Mouse (Mus musculus) heart, postnatal 0 days (tissue): Measurements from ENCODE around the gene Eif3j1. TPM values are rescaled to one million over a fixed set of nuclear protein-coding genes. Genes with fewer than 3 reads are reported as not detected.

Experiments used
- ATAC-seq: fragments of 200-750 bp; cut with Nextera tagmentation; 2 replicates; pipeline ENCODE4 v1.8.0; 2017; ENCODE audit warnings: low read depth, moderate number of reproducible peaks, moderate library complexity; ENCODE audit not compliant: insufficient read depth
- DNase-seq: peaks from one replicate; pipeline ENCODE4 v3.0.0-alpha.2; 2016; ENCODE audit warnings: low spot score
- H3K27ac ChIP-seq: fragments of 300-500 bp; sonication (generic); 2 replicates; pipeline ENCODE4 v1.5.1; 2014; ENCODE audit warnings: low read depth, mild to moderate bottlenecking
- H3K27me3 ChIP-seq: fragments of 300-500 bp; sonication (generic); 2 replicates; pipeline ENCODE4 v1.6.1; 2014; ENCODE audit warnings: low read length, mixed read lengths; ENCODE audit not compliant: control insufficient read depth, insufficient read depth
- H3K36me3 ChIP-seq: fragments of 300-500 bp; sonication (generic); replicated peaks from 2 replicates; pipeline ENCODE4 v1.6.1; 2014; ENCODE audit warnings: low read length, mixed read lengths; ENCODE audit not compliant: control insufficient read depth, insufficient read depth
- H3K4me1 ChIP-seq: fragments of 300-500 bp; sonication (generic); 2 replicates; pipeline ENCODE4 v1.6.1; 2014; ENCODE audit warnings: antibody characterized with exemption; ENCODE audit not compliant: control insufficient read depth, insufficient read depth
- H3K4me2 ChIP-seq: fragments of 300-500 bp; sonication (generic); 2 replicates; pipeline ENCODE4 v1.6.1; 2014; ENCODE audit warnings: low read depth, mild to moderate bottlenecking, low read length, moderate library complexity
- H3K4me3 ChIP-seq: fragments of 300-500 bp; sonication (generic); 2 replicates; pipeline ENCODE4 v1.5.1; 2014; ENCODE audit warnings: low read depth, low read length
- H3K9ac ChIP-seq: fragments of 300-500 bp; sonication (generic); replicated peaks from 2 replicates; pipeline ENCODE4 v1.6.1; 2014; ENCODE audit warnings: low read depth, low read length, mixed read lengths
- H3K9me3 ChIP-seq: fragments of 300-500 bp; sonication (generic); replicated peaks from 2 replicates; pipeline ENCODE4 v1.6.1; 2016; ENCODE audit warnings: low read length; ENCODE audit not compliant: control insufficient read depth
- CTCF ChIP-seq: IDR thresholded peaks from 2 replicates; pipeline ENCODE4 v1.5.1; 2016; ENCODE audit warnings: antibody characterized with exemption, control low read depth, low read depth
- EP300 ChIP-seq: IDR thresholded peaks from 2 replicates; pipeline ENCODE4 v1.6.1; 2016; ENCODE audit warnings: antibody characterized with exemption, low read depth
- WGBS: fragments of 180-500 bp; shearing (Covaris S2); extraction: QIAGEN DNeasy Blood & Tissue Kit; methylation state at CpG from one replicate; pipeline ENCODE4 v1.1.7; 2014; 5-methylcytosine and 5-hydroxymethylcytosine counted together
- polyA plus RNA-seq: library from polyadenylated mRNA; unstranded; fragments of >200 nt; fragmentation: Nextera tagmentation; extraction: Ambion mirVana; gene quantifications from 2 replicates; pipeline ENCODE4 v1.2.1, GENCODE M21; 2015
- total RNA-seq: library from RNA; depleted of rRNA; stranded (reverse); fragments of >200 nt; gene quantifications from 2 replicates; pipeline ENCODE4 v1.2.3, GENCODE M21; 2014; ENCODE audit warnings: low replicate concordance; rRNA removed

Gene Eif3j1
- total RNA-seq (17.4 and 17.7 TPM in 2 replicates), polyA plus RNA-seq (10.5 and 11.2 TPM in 2 replicates)

- Histone ChIP-seq H3K4me3 (peak within 1 kb of the TSS; percentile 75), H3K4me2 (peak within 1 kb of the TSS; percentile 77), H3K9ac (peak within 1 kb of the TSS; percentile 76), H3K27me3 (no peaks in the 10 kb centered on the region), H3K9me3 (no peaks in the 10 kb centered on the region), H3K27ac (peak within 1 kb of the TSS; percentile 93), H3K4me1 (peaks cover 5% of the 10 kb centered on the region; the same call in 1 of the 2 replicates), H3K36me3 (no peaks in the 10 kb centered on the region; the same call in 1 of the 2 replicates)
- ATAC-seq (peak; percentile 99), DNase-seq (peak; percentile 94)
- TF ChIP-seq CTCF (no peak), EP300 (no peak)
- under 1% methylated on average over 49 of the region's 67 CpGs for WGBS
Observed at GRCm38 (mm10) chr2:122027862-122028755, at the start of gene Eif3j1. Gene Eif3j1, plus strand, starts transcription at chr2:122028546.

GRCm38 (mm10) chr2:121995738-121996137, 32.6 kb upstream of the Eif3j1 start:
- H3K36me3 ChIP-seq: peaks cover 24% of the 10 kb centered on the region; the same call in 1 of the 2 replicates

GRCm38 (mm10) chr2:122008832-122009231, 19.5 kb upstream of the Eif3j1 start:
- H3K4me1 ChIP-seq: no peaks in the 10 kb centered on the region
- H3K27me3 ChIP-seq: no peaks in the 10 kb centered on the region
- no peak overlapping the region for H3K4me2 ChIP-seq
- no peak overlapping the region for H3K27ac ChIP-seq
- no peak overlapping the region for H3K9ac ChIP-seq
- H3K36me3 ChIP-seq: peaks cover 47% of the 10 kb centered on the region
- 95% methylated on average over 3 of the region's 3 CpGs for WGBS
- ATAC-seq: no peak
- no peak for TF ChIP-seq CTCF
- TF ChIP-seq EP300: no peak
- H3K9me3 ChIP-seq: no peaks in the 10 kb centered on the region
- no peak for DNase-seq
- H3K4me3 ChIP-seq: no peak overlapping the region

More at GRCm38 (mm10) chr2:121995738-121996137, 32.6 kb upstream of the Eif3j1 start:
- ATAC-seq (no peak), DNase-seq (peak; percentile 19)
- Histone ChIP-seq H3K4me1 (no peaks in the 10 kb centered on the region), H3K9me3 (no peaks in the 10 kb centered on the region), H3K4me2 (no peak overlapping the region), H3K4me3 (no peak overlapping the region), H3K9ac (no peak overlapping the region), H3K27ac (no peak overlapping the region), H3K27me3 (no peaks in the 10 kb centered on the region)
- TF ChIP-seq CTCF: peak; percentile 36; the same call in 1 of the 2 replicates
- no peak for TF ChIP-seq EP300
- 78% methylated on average over 1 of the region's 1 CpGs for WGBS

GRCm38 (mm10) chr2:122011441-122011840, 16.9 kb upstream of the Eif3j1 start:
- Histone ChIP-seq H3K4me2 (no peak overlapping the region), H3K4me1 (no peaks in the 10 kb centered on the region), H3K27me3 (no peaks in the 10 kb centered on the region), H3K36me3 (peaks cover 34% of the 10 kb centered on the region), H3K27ac (no peak overlapping the region), H3K9me3 (no peaks in the 10 kb centered on the region), H3K4me3 (no peak overlapping the region), H3K9ac (no peak overlapping the region)
- TF ChIP-seq EP300: no peak
- no peak for TF ChIP-seq CTCF
- 88% methylated on average over 7 of the region's 7 CpGs for WGBS
- DNase-seq (no peak), ATAC-seq (no peak)

- H3K4me1 ChIP-seq: no peaks in the 10 kb centered on the region
- ATAC-seq (no peak), DNase-seq (no peak)
- no peak for TF ChIP-seq CTCF
- no peak for TF ChIP-seq EP300
- H3K27ac ChIP-seq: no peak overlapping the region
- H3K9ac ChIP-seq: no peak overlapping the region
- no peak overlapping the region for H3K4me2 ChIP-seq
- H3K4me3 ChIP-seq: no peak overlapping the region
- H3K9me3 ChIP-seq: no peaks in the 10 kb centered on the region
- H3K27me3 ChIP-seq: no peaks in the 10 kb centered on the region
- 71% methylated on average over 1 of the region's 1 CpGs for WGBS
- peaks cover 4% of the 10 kb centered on the region; the same call in 1 of the 2 replicates for H3K36me3 ChIP-seq
Observed at GRCm38 (mm10) chr2:122018705-122019104, 9.6 kb upstream of the Eif3j1 start.
